Mouse (Mus musculus) urinary bladder, postnatal 36 days (tissue): ENCODE data around the gene Itga3.
"Not testable (repeated sequence)": the region's sequence is repeated elsewhere in the genome, so short reads cannot be mapped to it uniquely, and the experiment has no call there.

ENCODE experiments used
- DNase-seq, 2 experiments: peaks; one replicate each; pipeline ENCODE4 v3.0.0; 2022; ENCODE audit warnings: low spot score in 2 of 2, mixed read lengths in 1 of 2

Gene Itga3

DNA sequence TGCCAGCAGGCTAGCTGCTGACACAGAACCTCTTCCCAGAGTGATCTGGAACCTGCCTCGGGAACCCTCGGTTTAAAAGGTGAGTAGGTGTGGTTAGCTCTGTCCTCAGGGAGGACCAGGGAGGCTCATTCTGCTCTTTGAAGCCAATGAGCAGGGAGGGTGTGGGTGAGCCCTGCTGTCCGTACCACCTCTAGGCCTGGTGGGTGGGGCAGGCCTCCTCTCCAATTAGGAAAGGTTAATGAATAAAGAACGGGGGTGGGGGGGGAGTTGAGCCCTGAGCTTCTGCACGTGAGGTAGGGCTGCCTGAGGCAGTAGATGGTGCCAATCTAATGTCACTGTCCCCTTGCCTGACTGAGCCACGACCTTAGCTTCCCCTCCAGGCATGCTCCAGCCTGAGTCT is 43.7 kb downstream of the Itga3 start:
- DNase-seq: no peak

DNA sequence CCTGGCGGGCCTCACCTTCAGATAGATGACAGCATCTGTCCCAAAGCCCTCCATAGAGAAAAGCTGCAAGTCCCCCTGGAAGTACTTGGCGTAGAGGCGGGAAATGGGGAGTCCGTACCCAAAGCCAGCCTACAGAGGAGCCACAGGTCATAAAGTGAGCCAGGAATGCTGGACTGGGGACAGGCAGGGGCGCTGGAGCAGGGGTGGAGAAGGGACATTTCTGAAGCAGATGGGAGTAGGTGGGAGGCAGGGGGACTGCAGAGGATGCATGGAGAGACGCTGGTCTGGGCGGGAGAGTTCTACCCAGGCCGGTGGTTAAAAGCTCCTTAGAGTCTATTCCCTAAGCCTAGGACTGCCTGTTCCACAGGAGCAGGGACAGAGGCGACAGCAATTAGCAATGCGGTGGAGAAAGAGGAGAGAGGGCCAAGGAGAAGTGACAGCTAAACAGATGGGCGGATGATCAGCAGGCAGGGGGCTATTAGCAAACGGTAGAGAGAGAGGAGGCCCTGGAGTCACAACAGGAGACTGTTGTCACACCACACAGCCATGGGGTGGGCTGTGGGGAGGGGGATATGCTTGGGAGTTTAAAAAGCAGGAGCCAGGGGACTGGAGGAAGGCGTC is 48.6 kb downstream of the Itga3 start:
- DNase-seq: no peak

DNA sequence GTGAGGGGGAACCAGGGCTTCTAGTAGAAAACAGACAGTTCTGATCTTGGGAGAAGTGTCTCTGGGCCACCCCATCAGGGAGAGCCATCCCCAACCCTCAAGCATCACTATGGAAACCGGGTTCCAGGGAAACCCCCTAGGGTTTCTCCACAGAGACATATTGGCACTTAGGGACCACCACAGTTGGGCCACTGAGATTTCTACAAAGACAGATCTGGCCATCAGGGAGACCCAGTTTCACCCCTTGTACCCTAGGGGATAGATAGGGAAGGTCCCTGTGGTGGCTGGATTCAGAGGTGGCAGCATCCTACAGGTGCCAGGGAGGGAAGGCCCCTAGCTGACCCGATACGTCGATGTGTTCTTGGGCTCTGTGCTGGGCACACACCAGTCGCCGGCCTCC is 49.8 kb downstream of the Itga3 start:
- DNase-seq: no peak

DNA sequence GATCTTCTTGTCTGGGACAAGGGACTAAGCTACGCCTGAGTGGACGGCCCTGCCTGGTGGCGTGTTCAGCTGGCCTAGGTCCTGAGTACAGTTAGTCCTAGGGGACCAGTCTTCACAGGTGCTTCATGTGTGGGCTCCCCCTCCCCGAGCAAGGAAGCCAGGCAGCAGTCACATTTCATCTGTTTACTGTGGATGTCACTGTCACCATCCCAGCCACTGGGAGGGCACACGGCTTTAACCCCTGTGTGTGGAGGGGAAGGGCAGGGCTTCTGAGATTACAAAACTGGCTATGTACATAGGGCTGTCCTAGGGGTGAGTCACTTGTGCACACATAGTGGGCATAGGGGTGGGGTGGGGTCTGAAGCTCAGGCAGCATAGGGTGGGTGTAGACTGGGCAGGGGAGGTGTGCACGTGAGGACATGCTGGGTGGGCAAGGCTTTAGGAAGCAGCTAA is 50.5 kb downstream of the Itga3 start:
- DNase-seq: no peak

DNA sequence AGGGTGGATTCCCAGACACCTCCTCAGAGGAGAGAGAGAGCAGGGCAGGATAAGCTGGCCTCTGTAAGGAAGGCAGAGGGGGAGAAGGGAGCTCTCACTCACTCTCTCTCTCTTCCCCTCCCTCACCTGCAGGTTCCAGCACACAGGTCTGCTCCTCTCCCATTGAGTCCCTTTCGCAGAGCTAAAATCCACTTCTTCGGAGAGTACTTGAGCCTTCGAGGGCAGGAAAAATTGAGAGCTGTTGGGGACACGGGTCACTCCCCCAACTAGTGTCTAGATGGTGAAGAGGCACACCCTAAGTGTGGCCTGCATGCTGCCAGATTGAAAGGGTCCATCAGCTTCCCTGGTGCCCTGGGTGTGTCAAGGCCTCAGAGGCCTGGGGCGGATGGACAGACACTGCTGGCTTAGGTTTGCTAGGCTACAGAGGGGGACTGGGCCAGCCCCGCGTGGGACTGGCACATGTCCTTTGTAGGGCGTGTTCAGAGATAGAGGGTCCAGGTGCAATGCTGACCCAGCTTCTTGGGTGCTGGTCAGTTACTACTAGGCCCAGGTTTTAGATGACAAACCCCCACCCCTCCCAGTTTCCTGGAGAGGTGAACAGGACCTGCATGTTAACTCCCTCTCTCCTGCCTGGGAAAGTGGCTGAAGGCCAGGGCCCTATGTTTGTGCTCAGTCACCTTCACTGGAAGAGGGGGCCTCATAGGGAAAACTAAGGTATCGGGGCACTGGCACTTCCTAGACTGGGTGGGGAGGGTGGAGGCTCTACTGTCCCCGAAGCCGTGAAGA is 51.2 kb downstream of the Itga3 start:
- DNase-seq: no peak

DNA sequence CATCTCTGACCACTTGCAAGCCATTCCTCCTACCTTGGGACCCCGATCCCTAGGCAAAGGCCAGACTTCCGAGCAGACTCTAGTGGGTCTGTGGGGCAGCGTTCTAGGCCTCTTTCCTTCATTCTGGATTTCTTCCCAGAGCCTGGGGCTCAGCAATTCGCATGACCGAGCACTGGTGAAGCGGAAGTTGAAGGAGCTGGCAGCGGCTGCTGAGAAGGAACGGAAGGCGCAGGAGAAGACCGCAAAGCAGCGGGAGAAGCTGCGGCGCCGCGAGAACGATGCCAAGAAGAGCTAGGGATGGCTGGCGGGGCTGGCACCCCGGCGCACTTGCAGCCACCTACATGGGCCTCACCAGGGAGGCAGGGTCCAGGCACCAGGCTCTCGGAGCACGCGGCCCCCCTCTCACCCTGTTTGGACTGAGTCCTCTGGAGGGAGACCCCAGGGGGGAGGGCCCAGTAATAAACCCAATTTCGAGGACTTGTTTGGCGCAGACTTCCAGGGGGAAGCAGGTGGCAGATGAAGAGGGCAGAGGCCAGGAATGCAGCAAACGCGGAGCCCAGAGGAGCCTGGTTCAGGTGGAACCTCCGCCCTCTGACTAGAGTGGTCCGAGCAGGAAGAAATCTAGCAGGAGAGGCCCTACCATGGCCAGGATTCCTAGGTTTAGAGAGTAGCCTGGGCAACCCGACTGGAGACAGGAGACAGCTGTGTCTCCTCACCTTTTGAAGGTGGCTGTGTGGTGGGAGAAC is 52.0 kb downstream of the Itga3 start:
- DNase-seq: no peak

DNA sequence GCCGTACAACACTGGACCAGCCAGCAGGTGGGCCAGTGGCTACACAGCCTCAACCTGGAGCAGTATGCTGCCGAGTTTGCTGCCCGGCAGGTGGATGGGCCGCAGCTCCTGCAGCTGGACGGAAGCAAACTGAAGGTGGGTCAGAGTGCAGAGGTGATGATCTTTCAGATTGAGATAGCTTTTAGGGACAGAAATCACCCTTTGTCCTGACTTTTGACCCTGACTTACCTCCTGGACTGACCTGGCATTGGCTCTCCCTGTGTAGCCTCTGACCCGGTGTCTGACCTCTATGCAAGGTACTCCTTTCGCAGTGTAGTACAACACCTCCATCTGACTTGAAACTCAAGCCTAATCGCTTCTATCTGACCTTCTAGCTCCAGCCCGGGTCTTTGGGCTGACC is 53.1 kb downstream of the Itga3 start:
- no peak for DNase-seq

DNA sequence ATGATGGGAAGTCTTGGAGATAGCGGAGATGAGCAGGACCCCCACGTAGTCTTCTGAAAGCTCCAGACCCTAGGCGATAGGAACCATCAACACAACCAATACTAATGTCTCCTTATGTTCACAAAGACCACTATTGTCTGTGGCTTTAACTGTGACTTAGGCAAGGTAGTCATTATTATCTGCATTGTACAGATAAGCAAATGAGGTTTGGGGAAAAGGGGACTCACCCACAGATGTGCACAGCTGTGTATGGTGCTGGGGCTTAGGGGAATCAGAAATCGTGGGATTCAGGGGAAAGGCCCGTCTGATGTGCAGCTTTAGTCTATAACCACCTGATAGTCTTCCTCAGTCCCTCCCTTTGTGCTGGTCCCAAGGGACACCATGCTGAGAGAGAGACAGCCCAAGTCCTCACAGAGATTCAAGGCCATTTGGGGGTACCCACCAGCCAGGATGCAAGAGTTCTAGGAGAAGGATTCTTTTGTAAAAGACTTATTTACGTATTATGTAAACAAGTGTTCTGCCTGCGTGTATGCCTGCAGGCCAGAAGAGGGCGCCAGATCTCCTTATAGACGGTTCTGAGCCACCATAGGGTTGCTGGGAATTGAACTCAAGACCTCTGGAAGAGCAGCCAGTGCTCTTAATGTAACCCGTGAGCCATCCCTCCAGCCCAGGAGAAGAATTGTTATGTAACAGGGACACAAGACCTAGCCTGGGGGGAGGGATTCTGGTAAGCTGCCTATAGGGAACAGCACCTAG is 54.2 kb downstream of the Itga3 start:
- no peak for DNase-seq

DNA sequence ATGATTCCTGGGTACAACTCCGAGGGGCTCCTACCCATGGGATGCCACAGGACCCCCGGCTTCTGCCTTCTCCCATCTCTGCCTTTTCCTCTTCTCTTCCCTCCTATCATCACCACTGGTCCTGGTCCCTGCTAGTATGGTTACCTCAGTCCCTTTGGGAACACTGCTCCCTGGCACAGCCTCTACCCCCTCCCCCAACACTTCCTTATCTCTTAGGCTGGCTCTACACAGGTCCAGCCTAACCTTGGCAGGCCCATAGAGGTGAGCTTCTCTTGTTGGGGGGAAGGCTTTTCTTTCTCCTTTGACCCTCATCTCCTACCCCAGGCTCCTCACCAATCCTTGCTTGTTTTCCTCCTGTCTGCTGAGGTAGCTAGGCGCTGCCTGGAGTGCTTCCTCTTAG is 61.1 kb downstream of the Itga3 start:
- no peak for DNase-seq

DNA sequence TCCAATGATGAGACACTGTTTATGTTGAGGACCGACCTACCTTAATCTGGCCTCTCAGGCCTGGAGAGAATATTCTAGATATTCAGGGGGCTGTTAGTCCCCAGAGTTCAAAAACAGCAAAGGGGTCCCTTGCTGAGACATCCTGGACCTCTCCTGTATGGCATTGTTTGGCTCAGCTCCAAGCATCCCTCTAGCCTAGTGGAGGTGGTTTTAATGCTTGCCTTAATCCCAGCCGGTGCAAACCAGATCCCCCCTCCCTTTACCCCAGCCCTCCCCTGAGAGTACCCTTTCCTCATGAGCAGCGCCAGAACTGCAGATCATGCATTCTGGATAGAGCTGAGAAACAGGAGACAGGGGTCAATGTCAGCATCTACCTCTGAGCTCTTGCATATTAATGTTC is 64.1 kb downstream of the Itga3 start:
- no peak for DNase-seq

DNA sequence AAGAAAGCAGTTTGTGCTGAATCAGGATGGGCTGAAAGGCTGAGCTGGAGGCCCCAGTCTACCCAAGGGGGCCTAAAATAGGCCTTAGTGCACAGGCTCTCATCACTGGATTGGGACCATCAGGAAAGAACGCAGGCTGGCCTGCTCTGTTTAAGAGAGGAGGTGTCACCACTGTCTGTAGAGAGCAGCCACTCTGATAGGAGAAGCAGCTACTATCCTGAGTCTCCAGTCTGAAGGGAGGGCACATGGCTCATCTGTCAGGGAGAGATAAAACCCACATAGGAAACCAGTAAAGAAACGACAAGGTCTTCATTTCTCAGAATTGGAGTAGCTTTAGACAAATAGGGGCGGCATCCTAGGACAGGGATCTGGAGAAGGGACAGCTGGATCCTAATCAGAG is 64.5 kb downstream of the Itga3 start:
- DNase-seq: no peak

DNA sequence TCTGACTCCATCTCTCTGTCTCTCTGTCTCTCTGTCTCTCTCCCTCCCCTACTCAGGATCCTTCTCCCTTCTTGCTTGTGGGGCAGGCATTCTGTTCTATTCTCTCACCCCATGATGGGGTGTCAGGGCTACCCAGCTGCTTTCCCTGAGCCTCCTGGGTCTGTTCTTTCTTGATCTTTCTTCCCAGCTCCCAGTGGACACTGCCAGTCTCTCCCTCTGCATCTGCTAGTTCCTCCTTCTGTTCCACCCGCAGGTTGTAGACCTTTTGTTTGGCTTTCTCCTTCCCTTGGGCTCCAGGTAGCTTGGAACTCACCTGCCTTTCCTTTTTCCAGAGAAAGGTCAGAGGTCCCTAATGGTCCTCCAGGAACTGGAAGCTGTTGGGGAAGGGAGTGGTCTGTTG is 65.2 kb downstream of the Itga3 start:
- no peak for DNase-seq

DNA sequence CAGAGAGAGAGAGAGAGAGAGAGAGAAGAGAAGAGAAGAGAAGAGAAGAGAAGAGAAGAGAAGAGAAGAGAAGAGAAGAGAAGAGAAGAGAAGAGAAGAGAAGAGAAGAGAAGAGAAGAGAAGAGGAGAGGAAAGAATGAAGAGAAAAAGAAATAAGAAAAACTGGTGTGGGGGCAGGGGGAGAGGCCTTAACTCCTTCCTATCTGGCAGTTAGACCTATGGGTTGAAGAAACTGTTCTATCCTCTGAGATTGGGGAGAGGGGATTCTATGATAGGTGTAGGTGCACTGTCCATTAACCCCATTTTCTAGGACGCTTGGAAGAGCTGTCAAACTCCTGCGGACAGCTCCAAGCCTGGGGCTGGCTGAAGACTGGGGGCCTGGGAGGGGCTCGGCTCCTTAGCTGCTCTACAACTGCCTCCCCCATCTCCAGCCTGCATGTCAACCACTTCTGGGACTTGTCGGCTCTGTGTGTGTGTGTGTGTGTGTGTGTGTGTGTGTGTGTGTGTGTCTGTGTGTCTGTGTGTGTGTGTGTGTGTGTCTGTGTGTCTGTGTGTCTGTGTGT is 65.7 kb downstream of the Itga3 start:
- not testable (repeated sequence) for DNase-seq

DNA sequence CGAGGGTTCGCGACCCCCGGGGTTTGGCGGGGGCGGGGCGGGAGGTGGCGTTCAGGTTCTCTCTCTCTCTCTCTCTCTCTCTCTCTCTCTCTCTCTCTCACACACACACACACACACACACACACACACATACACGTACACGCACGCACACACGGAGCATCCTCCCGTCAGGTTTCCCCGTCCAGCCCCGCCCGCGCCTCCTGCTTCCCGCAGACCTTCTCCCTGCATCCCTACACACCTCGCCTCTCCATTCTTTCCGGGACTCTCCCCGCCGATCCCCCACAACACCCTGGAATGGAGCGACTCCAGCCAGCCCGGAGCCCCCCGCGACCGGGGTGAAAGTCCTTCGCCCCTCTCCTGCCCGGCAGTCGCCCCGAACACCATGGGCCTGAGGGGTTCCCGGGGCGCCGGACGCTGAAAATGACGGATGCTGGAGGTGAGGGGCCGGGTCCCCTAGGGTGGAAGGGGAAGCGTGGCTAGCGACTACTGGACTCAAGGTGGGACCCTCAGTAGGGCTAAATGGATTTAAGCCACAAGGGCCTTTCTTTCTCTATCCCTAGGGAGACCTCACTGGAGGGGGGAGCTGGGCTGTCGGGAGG is 66.4 kb downstream of the Itga3 start:
- no peak for DNase-seq

DNA sequence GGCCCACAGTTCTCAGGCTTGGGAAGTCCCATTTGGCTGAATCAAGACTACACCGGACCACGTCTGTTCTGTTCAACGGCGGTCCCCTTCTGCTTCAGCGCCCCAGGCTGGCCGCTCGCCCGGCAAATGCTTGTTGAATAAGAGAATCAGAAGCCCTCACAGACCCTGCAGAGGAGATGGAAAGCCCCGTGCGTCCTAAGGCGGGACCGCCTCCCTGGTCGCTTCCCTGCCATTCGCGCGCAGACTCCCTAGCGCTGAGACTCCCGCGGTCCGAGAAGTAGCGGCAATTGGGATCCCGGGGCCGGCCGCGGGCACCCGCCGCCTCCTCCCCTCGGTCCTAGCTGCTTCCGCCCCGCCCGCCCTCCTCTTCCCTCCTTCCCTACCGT is 67.0 kb downstream of the Itga3 start, which contains the start of gene Samd14:
TSS of gene Samd14 (plus strand) at position 251 of the 386 bp plus-strand sequence.
- DNase-seq: peak in 1 of 2 experiments; percentile 48

DNA sequence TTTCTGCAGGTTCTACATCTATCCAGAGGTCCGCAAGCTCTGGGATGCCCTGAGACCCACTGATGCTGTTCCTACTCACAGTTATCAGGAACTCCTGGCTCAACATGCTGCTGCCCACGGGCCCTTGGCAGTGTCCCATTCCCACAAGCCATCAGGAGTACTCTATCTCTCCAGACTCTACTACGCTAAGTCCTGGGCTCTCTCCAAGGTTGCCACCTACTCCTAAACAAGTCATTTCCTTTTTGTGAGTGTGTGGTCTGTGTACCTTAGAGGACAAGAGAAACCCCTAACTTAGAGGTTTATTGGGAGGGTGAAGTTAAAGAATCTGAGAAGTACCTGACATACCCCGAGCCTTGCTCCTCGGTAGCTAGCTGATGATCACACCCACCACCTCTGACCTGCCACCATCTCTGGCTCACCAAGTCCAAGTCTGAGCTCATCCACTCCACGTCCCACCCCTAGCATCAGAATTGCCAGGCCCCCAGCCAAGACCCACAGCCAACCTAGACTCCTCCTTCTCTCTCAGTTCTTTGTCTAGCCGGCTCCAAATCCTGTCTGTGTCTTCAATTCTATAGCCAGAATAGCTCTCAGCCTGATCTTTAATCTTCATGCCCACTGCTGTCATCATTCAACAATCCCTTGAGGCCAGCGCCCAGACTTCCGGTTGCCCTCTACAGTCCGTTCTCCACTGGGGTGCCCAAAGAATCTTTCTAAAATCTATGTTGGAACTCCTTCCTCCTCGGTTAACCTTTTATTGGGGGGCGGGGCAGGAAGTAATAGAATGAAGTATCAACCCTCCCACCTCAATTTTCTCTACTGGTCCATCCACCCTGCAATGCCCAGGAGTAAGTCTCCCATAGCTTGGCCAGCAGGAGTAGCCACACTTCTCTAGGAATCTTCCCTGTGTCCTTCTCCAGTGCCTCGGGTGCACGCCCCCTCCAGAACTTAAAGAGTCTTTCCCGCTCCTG is 67.7 kb downstream of the Itga3 start:
- no peak for DNase-seq

DNA sequence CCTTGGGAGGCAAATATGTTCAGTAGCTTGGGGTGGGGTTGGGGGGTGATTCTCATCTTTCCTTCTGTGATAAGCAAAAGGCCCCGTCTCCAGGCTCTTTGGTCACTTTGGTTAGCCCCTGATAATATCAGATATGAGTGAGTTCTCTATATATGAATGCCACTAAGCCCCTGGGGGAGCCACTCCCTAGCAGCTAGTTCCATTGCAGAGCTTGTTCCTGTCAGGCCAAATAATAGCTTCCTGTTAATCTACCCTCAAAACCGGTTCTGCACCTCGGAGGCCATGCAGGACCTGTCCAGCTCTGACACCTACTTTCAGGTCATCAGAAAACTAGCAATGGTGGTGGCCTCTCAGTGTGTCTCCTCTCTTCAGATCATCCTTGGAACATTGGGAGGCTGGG is 69.2 kb downstream of the Itga3 start:
- DNase-seq: no peak

DNA sequence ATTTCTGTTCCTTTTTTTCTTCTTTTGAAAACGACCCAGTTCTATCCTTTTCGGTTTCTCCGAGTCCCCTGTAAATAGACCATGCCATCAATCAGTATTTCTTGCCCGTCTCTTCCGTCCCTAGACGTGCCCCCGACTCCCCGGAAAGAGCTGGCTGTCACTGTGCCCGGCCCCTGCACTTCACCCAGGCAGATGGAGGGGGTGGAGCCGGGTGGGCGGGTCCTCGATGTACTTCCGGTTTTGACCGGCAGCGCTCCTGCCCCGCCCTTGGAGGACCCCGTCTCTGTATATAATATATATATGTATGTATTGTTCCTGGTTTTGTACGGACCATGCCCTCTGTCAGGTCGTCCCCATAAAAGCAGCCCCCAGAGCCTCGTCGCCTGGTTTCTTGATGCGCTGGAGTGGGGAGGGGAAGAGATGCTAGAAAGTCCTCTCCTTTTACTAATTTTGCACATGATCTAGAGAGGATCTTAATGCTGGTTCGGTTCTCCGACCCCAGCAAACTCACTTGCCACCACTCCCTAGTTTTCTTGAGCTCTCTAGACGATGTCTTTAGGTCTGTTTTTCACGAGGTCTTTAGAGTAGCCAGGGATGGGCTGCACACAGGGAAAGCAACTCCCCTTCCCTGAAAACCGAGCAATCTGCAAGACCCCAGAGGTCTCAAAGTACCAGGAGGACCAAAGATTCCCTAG is 69.9 kb downstream of the Itga3 start:
- DNase-seq: peak; percentile 72 to 81

DNA sequence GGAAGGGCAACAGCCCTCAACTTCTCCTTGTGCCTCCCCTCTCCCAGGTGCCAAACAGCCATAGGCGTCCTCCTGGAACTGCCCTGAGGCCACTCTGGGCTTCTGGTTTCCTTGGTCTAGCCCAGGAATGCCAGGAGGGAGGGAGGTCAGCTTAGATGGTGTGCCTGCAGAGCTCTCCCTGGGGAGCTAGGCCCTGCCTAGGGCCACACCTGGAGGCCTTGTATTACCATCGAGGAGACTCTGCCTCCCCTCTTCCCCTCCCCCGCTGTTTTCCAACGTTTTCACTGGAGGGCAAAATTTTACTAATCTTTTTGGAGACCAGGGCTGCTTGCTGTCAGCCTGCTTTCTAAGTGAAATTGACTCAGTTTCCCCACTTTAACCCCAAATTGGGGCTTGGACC is 70.6 kb downstream of the Itga3 start:
- no peak for DNase-seq

DNA sequence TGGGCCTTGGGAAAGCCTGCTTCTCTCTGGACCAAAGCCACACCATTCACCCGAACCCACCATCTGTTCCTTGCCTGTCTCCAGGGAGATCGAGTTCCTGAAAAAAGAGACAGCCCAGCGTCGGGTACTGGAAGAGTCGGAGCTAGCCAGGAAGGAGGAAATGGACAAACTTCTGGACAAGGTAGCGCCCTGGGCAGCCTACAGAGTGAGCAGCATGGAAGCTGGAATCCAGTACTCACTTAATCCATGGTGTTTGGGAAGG is 71.7 kb downstream of the Itga3 start:
- DNase-seq: no peak
